Mouse (Mus musculus) 416B (cell line): ENCODE results near the gene Coq6.
A peak's percentile ranks its signal among the peaks of the same experiment; 100 is the strongest.

ENCODE experiments used
- DNase-seq: peaks from one replicate; pipeline ENCODE4 v3.0.0; 2011; ENCODE audit warnings: low read depth

Gene Coq6

GRCm38 (mm10) chr12:84361555-84362489, at the start of gene Coq6, which contains the start of gene Fam161b:
Coq6 (plus strand) TSS chr12:84361657.
Fam161b (minus strand) TSS chr12:84361833.
- peak; percentile 99 for DNase-seq

GRCm38 (mm10) chr12:84316006-84316405, 45.5 kb upstream of the Coq6 start:
- no peak for DNase-seq

GRCm38 (mm10) chr12:84316721-84317621, 44.5 kb upstream of the Coq6 start, which contains the start of gene Zfp410:
Zfp410 (plus strand) TSS chr12:84316852.
- peak; percentile 92 for DNase-seq

GRCm38 (mm10) chr12:84327111-84327512, 34.3 kb upstream of the Coq6 start:
- DNase-seq = no peak

GRCm38 (mm10) chr12:84336963-84337625, 24.4 kb upstream of the Coq6 start:
- peak; percentile 77 for DNase-seq

- DNase-seq = peak; percentile 74
These were observed 14.3 kb upstream of the Coq6 start for GRCm38 (mm10) chr12:84347192-84347591.

- peak; percentile 60 for DNase-seq
These were observed 2.8 kb upstream of the Coq6 start for GRCm38 (mm10) chr12:84358699-84359098.

- DNase-seq = no peak
These were observed 1.4 kb downstream of the Coq6 start for GRCm38 (mm10) chr12:84362872-84363271.

- DNase-seq = no peak
These were observed 2.8 kb downstream of the Coq6 start for GRCm38 (mm10) chr12:84364291-84364690.

- DNase-seq = no peak
These were observed 3.7 kb downstream of the Coq6 start for GRCm38 (mm10) chr12:84365137-84365536.

- DNase-seq = peak; percentile 15
These were observed 5.5 kb downstream of the Coq6 start for GRCm38 (mm10) chr12:84366971-84367370.

- no peak for DNase-seq
These were observed 10.2 kb downstream of the Coq6 start for GRCm38 (mm10) chr12:84371647-84372046.

- no peak for DNase-seq
These were observed 12.5 kb downstream of the Coq6 start for GRCm38 (mm10) chr12:84373831-84374481.

GRCm38 (mm10) chr12:84382369-84382768, 20.9 kb downstream of the Coq6 start:
- no peak for DNase-seq

GRCm38 (mm10) chr12:84384644-84385081, 23.2 kb downstream of the Coq6 start:
- DNase-seq = peak; percentile 84

- no peak for DNase-seq
These were observed 24.0 kb downstream of the Coq6 start for GRCm38 (mm10) chr12:84385408-84385807.

GRCm38 (mm10) chr12:84388097-84388496, 26.6 kb downstream of the Coq6 start:
- DNase-seq = no peak

- peak; percentile 84 for DNase-seq
These were observed 27.4 kb downstream of the Coq6 start for GRCm38 (mm10) chr12:84388774-84389400.

- no peak for DNase-seq
These were observed 28.9 kb downstream of the Coq6 start for GRCm38 (mm10) chr12:84390336-84390735.

GRCm38 (mm10) chr12:84392681-84393080, 31.2 kb downstream of the Coq6 start:
- no peak for DNase-seq

- DNase-seq = no peak
These were observed 32.4 kb downstream of the Coq6 start for GRCm38 (mm10) chr12:84393847-84394246.
